Mouse (Mus musculus): ENCODE results near the gene Coro2a.
A peak's percentile ranks its signal among the peaks of the same experiment; 100 is the strongest.
"Not testable (repeated sequence)": the region's sequence is repeated elsewhere in the genome, so short reads cannot be mapped to it uniquely, and the experiment has no call there.

Gene Coro2a

DNA sequence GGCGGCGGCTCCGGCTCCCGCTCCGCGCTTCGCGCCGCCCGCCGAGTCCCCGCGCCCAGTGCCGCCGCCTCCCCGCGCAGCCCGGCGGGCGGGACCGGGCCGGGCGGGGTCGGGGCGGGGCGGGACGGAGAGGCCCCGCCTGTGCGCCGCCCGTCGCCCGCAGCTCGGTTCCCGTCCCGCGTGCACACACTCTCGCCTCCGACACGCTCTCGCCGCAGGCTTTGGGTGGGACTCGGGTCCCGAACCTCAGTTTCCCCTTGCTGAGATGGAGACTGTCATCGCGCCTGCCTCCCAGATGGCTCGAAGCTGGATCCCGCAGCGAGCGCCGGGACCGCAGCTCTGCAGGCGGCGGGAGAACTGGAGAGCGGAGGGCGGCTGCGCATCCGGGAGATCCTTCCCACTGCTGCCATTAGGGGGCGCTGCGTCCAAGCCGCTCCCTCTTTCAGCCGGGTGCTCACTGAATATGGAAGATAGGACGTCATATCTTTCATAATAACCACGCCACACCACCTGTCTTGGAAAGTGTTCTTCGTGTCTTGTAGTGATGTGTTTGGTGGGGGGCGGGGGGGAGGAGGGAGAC is at the start of gene Coro2a:
Gene Coro2a (minus strand): TSS at position 359 of the 580 bp plus-strand sequence.
- DNase-seq (ENCODE audit: low read depth, low spot score), result peak; percentile 72

DNA sequence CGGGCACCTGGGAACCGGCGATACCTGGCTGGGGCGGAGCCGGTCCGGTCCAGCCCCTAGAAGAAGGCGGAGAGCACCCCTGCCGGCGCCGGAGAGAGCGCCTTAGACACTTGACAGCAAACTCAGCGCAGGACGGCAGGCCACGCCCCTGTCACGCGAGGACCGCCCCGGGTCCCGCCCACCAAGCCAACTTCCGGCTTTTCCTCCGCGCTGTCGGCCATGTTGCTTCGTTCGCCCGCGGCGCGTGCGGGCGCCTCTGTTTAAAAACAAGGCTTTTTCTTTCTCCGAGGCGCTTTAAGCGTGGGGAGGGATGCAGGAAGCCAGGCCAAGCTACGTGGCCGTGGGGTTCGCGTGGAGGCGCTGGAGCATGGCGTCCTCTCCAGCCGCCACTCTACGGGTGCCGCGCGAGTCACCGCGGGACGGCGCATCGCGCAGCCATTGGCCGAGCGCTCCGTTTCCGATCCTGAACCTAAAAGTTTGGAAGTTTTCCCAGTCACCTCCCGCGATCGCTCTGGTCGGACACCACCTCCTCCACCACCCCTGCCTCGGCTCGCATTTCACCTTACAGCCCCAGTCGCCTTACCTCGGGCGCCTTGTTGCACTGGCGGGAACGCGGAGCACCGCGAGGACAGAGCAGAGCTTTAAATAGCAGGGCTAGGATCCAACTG is 48.2 kb upstream of the Coro2a start, which contains the start of gene Tbc1d2:
Gene Tbc1d2 (minus strand): TSS at position 124 of the 668 bp plus-strand sequence.
- peak; percentile 94 for DNase-seq (ENCODE audit: low read depth, low spot score)

DNA sequence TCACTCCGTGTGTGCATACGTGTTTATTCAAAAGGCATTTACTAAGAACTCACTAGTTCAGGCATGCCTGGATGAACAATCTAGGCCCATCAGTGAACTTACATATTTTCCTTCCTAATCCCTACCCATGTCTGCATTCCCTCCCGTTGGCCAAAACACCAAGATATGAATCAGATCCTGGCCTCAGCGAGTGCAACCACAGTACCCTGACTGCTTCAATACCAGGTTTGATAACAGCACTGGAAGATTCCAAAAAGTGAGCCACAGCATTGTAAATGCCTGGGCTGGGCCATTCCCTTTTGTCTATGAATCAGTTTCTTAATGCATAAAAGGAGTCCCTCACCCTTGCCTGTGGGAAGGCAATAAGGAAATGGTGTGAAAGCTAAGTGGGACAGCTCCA is 47.2 kb upstream of the Coro2a start:
- DNase-seq (ENCODE audit: low read depth, low spot score), result no peak

DNA sequence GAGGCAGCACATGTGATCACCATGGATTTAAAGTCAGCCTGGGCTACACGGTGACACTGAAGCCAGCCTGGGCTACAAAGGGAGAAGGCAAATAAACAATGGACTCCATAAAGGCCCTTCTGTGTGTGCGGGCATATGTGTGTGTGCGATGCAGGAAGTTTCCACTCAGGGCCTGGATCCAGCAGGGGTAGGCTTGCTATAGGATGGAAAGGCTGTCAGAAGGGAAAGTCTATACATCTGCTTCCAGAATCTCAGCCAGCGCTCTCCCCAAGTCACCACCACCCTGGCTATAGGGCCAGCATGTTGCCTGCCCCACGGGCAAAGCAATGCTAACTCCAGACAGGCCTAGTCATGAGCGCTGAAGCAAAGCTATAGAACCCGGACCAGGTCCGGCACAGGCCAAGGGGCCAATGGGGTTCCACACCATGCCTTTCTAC is 41.7 kb upstream of the Coro2a start:
- DNase-seq (ENCODE audit: low read depth, low spot score), result no peak

DNA sequence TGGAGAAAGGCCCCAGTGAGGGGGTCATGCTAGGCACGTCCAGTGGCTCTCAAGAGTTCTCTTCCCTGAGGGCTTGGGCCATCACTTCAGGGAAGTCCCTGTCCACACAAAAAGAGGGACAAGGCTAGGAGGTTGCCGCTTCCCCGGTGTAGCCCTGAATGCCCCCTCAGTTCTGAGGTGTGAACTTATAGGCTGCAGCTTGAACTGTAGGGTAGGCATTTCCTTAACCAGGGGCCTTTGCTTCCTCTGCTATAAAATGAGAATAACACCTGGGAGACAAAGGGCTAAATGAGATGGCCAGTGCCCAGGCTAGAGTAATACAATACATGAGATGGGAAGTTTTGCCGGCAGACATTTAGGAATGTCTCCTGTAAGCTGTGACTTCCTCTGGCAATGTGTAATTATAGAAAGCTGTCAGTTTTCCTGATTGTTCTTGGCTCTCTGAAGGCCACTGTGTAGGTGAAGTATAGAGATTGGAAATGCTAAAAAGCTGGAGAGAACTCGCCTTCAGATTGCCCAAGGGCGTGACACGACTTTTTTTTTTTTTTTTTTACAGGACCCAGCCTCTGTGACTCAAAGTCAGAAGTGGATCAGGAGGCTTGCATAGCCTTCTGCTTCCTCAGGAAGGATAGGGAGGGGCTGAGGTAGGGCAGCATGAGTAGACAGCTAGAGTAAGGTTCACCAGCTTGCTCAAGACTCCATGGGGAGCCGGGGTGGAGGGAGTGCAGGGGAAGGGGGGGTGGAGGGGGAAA is 41.1 kb upstream of the Coro2a start:
- peak; percentile 78 for DNase-seq (ENCODE audit: low read depth, low spot score)

DNA sequence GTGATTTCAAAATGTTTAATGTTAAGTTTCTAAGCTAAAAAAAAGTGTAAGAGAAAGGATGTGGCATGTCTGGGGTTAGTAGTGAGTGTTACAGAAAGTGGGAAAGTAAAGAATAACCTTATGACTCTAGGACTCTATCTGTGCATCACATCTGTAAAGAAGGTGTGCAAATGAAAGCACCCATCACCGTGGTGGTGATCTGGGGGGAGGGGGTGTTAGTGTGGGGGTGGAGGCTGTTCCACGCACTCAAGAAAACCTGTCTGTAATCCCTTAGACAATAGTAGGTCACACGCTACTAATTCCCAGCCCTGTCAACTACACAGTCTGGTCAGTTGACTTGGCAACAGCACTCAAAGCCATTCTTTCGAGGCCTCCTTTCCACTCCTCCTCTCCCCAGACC is 39.3 kb upstream of the Coro2a start:
- no peak for DNase-seq (ENCODE audit: low read depth, low spot score)

DNA sequence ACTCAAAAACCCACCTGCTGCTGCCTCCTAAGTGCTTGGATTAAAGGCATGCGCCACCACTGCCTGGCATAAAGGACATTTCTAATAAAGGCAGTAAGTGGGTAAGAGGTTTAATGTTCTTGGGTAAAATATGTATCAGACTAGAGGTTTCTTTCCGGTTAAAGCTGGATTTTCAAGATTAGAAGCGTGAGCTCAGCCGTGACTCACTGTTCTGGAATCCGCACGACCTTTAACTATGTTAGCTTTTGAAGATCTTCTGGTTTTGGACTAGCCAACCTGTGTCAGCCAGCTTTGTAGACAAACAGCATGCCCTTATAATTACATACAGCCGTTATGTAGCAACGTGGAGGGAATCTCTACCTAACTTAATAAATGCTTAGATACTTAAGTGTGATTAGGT is 37.9 kb upstream of the Coro2a start:
- no peak for DNase-seq (ENCODE audit: low read depth, low spot score)

DNA sequence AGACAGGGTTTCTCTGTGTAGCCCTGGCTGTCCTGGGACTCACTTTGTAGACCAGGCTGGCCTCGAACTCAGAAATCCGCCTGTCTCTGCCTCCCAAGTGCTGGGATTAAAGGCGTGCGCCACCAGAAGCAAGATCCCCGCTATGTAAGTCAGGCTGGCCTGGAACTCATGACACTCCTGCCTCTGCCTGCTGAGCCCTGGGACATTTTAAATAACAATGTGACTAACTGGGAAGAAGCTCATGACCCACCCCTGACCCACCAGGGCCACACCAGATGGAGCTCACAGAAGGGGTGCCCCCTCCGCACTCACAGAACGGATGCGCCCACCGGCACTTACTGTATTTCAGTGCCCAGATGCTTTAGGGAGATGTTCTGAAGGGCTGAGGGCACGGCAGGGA is 35.2 kb upstream of the Coro2a start:
- peak; percentile 68 for DNase-seq (ENCODE audit: low read depth, low spot score)

DNA sequence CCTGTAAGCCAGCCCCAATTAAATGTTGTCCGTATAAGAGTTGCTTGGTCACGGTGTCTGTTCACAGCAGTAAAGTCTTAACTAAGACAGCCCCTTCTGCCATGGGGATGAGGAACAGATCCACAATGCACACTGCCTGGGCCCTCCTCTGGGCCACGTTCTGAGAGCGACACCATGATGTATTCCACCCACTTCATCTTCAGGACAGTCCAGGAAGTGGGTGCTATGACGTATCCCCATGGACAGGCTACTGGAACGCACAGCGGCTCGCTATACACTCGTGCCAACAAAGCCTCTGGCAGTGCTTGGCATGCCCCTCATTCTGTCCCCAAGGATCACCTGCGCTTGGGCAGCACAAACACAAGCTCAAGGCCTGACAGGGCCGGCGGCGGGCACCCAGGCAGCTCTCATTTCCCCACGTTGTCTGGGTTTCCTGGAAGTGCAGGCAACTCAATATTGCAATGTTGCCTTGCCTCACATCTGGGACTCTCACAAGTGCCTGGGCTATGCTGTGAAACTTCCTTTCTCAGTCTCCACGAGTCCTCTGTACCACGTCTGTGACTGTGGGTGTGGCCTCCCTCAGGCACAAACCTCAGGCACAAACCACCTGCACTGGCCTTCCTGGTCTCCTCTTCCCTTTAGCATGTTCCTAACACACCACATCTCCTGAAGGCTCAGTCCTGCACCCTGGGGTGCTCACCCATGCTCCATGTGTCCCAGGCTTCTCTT is 33.9 kb upstream of the Coro2a start:
- no peak for DNase-seq (ENCODE audit: low read depth, low spot score)

DNA sequence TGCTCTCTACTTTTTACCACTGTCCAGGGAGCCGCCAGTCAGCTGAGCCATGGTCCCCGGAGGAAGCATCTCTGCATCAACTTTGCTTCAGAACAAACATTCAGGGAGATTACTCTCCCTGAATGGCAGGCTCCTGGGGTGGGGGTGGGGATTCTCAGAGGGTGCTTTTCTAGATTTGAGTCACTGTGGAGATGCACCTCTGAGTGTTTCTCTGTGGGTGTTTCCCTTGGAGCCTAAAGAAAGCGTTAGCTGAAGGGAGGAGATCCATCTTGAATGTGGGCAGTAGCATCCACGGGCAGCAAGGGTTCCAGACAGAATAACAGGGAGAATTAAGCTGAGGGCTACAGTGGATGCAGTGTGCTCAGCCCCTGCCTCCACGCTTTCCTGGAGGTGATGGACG is 32.9 kb upstream of the Coro2a start:
- DNase-seq (ENCODE audit: low read depth, low spot score), result no peak

DNA sequence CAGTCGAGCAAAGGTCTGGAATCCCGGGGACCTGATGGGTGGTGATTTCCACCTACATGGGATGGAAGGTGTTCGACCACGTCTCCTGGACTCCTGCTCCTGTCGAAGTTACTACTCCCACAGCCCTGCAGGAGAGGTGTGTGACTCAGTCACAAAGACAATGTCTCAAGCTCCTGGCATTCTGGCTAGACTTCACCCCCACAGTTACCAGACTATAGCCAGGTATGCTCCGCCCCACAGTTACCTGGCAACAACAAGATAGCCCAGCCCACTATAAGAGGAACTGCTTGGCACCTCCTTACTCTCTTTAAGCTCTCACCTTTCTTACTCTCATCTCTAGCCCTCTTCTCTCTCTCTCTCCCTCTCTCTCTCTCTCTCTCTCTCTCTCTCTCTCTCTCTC is 31.6 kb upstream of the Coro2a start:
- DNase-seq (ENCODE audit: low read depth, low spot score), result not testable (repeated sequence)

DNA sequence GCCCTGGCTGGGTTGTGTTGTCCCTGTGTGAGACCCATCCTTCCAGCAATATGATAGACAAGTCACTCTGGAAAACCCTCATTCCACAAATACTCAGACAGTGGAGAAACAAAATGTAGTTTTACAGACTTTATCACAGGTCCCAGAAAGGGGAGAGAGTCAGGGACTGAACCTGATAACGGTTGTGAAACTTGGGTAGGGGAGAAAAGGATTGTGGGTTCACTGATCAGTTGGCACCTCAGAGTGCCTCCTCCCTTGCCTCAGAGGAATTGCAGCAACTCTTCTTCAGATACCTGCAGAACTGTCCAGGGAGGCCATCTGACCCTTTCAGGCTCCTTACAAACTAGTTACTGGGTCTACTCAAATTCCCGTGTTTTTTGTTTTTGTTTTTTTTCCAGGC is 30.5 kb upstream of the Coro2a start:
- DNase-seq (ENCODE audit: low read depth, low spot score), result no peak

DNA sequence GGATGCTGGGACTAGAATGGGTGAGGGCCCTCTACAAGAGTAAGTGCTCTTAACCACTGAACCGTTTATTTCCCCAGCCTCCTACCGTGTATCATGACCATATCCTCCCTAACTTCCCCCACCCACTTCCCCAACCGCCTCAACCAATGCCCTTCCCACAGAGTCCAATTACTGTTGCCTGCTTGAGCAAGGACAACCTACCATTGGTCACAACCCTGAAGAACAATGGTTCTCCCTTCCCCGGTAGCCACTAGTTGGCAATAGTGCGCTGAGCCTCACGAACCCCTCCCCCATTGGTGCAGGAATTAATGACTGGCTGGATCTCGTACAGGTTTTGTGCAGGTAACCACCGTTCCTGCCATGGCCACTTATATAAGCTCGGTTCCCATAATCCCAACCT is 28.4 kb upstream of the Coro2a start:
- peak; percentile 91 for DNase-seq (ENCODE audit: low read depth, low spot score)

DNA sequence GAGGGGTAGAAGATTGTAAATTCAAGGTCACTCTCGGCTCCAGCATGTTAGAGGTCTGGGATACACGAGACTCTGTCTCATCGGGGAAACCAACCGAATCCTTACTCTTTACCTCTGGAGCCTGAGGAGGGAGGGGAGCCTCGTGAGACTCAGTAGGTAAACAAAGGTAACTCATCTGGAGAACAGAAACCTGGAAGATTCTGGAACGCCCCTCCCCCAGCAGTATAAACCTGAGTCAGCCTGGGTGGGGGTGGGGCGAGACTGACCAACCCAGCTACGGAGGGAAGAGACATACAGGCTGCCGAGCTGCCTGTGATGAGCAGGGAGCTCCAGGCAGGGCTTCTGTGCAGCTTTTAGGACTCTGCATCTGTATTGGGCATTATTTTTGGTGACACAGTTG is 26.9 kb upstream of the Coro2a start:
- peak; percentile 77 for DNase-seq (ENCODE audit: low read depth, low spot score)

DNA sequence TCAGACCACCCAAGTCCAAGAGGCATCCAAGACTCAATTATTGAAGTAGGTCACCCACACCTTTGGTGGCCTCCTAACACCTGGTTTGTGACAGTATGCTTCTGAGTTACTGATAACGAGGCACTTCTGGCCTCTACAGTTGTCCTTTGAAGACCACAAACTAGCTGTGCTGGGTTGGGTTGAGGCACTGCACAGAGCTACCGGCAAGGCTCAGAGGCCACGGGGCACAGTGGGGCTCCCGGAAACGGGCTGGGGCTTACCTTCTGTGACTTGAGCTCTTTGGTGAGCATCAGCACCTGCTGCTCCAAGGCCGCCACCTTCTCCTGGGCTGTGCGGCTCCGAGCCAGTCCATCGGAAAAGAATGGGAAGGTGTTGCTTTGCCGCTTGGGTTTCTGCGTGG is 26.1 kb upstream of the Coro2a start:
- no peak for DNase-seq (ENCODE audit: low read depth, low spot score)

DNA sequence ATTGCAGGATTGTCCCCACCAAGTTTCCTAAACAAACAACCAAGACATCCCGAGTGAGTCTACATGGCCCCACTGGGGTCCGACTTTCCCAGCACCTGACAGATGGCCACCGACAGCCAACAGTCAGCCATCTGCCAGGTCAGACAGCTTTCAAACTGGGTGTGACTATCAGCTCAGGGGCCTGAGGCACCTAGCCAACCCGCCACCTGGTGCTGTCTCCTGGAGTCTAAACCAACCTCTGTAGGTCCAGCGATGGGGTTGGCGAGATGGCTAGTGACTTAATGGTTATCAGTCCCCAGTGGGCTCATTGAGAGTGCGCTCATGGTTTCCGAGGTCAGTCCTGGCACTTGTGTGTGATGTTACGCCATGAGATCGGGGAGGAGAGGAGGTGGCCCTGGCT is 23.1 kb upstream of the Coro2a start:
- DNase-seq (ENCODE audit: low read depth, low spot score), result no peak

DNA sequence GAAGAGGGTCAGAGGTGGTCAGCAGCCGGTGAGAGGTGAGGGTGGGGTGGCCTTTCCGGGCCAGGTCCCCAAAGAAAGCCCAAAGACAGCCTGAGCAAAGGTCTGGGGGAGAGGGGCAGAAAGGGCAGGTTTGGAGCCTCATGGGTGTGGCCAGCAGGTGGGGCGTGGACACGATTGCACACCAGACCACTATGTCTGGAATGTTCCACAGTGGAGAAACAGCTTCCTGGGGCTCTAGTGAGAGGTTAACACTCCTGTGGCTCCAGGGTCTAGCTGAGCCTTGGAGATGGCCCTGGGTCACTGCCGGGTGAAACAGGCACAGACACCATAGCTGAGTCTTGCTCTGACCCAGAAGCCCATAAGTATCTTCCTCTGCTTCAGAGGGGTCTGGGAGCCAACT is 21.0 kb upstream of the Coro2a start:
- DNase-seq (ENCODE audit: low read depth, low spot score), result peak; percentile 46

DNA sequence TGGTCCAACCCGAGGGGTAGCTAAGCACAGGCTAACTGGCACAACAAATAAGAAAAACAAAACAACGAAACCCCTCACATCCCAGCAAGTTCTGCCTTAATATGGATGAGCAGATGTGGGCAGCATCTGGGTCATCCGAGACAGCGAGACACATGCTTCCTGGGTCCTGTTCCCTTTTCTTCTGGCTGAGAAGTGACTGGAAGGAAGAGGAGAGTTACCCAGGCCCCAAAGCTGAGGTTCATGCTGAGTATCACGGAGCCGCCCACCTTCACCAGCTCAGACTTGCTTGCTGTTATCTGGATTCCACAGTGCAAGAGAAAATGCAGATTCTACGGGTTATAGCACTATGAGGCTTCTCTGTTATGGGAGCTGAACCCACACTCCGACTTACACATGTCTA is 18.9 kb upstream of the Coro2a start:
- DNase-seq (ENCODE audit: low read depth, low spot score), result no peak

DNA sequence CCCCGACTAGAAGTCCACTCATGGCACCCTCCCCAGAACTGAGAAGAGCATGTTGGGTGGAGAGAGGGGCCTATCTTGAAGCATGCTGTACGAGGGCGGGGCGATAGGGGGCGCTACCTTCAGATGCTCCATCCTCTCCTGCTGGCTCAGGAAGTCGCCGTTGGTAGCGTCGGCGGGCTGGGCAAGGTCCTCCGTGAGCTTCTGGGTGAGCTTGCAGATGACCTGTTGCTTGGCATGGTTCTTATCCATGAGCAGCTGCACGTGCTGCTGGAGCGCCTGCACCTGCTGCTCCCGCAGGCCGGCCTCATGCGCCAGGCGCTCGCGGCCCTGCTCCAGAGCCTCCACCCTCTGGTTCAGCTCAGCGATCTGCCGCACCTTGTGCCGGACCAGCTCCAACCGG is 18.3 kb upstream of the Coro2a start:
- peak; percentile 75 for DNase-seq (ENCODE audit: low read depth, low spot score)

DNA sequence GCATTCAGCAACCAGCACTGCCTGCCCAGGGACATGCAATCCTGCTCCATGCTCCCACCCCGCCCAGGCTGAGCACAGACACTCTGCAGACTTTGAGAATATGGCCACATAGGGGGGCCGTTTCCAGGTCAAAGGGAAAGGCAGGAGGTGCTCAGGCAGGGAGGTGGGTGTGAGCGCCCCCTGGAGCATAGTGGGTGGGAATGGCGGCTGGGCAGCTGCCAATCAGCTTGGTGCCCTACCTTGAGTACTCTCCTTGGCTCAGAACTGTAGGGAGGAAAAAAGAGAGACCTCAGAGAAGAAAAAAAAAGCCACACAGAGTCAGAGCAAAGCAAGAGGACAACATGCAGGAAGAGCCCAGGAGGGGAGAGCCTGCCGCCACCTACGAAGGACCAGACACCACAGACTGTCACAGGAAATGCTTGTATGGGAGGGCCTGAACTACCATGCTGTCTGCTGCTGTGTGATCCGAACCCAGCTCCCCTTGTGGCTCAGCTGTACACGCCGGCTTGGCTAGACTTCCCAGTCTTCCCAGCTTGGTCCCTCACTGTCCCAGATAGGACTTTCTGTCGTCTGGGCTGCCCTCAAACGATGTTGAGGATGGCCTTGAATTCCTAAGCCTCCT is 16.3 kb upstream of the Coro2a start:
- peak; percentile 86 for DNase-seq (ENCODE audit: low read depth, low spot score)

DNA sequence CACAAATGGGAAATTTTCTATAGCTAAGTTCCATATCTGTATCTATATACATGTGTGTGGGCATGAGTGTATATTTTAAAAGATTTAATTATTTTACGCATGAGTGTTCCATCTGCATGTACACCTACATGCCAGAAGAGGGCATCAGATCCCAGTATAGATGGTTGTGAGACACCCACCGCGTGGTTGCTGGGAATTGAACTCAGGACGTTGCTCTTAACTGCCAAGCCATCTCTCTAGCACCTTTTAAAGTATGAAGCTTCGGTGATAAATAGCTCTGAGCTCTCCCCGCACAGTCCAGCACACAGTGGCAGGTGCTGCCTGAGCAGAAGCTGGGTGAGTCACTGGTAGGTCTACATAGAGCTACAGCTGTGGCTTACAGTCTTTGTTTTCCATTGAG is 15.4 kb upstream of the Coro2a start:
- peak; percentile 64 for DNase-seq (ENCODE audit: low read depth, low spot score)

DNA sequence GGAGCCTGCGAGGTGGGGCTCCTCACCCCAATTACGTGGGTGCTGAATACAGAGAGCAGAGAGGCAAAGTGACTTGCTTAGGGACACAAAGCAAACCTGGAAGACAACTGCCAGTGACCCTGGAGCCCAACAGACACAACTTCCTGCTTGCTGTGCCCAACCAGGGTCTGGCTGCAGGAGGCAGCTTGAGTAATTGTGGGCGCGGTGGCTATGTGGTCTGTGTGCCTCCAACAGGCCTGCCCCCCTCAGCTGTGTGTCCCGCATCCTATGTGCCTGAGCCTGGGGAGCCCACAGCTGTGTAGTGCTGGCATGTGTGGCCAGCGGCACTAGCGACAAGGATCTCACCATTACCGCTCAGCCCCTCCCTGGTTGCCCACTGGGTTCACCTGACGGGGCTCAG is 12.6 kb upstream of the Coro2a start:
- DNase-seq (ENCODE audit: low read depth, low spot score), result no peak

Measured in R1 (cell line).